Comparison of ENCODE assay signal across 9 mouse cellular contexts in the genomic region with DNA sequence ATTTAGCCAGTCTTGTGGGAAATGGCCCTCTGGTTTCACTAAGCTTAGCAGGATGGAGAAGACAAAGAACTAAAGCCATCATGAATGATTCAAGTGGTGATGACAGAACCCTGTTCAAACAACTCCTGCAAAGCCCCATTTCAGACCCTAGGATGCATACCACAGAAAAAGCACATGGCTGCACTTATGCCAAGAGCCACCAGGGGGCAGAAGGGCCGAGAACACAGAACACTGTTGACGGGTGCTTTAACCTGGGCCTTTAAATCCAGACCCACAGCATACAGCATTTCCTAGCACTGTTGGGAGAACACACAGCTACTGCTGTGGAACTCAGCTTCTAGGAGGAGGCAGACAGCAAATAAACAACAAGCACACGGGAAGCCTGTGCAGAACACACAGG. TPM values are rescaled to one million over a fixed set of nuclear protein-coding genes. Genes with fewer than 3 reads are reported as not detected.
DNase-seq lines count a peak whose midpoint lies in the region; ATAC-seq lines count a peak whose summit lies in the region.
"Had no signal": no experiment of that assay in that cellular context is flagged by ENCODE, and none has a peak within 500 bp of the region (broad histone marks: within the 10 kb centered on the region; RNA-seq: fewer than 3 reads in every experiment).

No protein-coding gene starts in this region.

- no peak overlapping the region for H3K9ac ChIP-seq in liver, embryonic 11.5 days (ENCODE audit: low read depth, low read length)
- H3K9ac ChIP-seq: limb, embryonic 13.5 days had no signal

- DNase-seq in heart, adult 18-20 months = peak; percentile 30 to 73
- no peak for DNase-seq in heart, postnatal 25 days (ENCODE audit: low spot score)
- DNase-seq in MN1 (ENCODE audit: low spot score) = peak; percentile 56
- peak; percentile 55 to 60 for DNase-seq in cerebellum, adult 18-20 months
- DNase-seq in kidney, adult 9 months = peak; percentile 61
- peak; percentile 56 for DNase-seq in liver, embryonic 11.5 days (ENCODE audit: low spot score)
- peak; percentile 77 for DNase-seq in retina, embryonic 14.5 days (ENCODE audit: low spot score)

- WGBS in liver, embryonic 11.5 days = 26% methylated on average over 3 of the region's 3 CpGs

- H3K9me3 ChIP-seq in liver, embryonic 11.5 days (ENCODE audit: control insufficient read depth, low read length) = no peaks in the 10 kb centered on the region
- H3K9me3 ChIP-seq: limb, embryonic 13.5 days had no signal

- intact Hi-C loops in heart, postnatal 25 days (cut with DNase I) = no loop called here

- no peak overlapping the region for H3K27ac ChIP-seq in liver, embryonic 11.5 days (ENCODE audit: low read depth, low read length)
- H3K27ac ChIP-seq: limb, embryonic 13.5 days had no signal

- no peaks in the 10 kb centered on the region for H3K27me3 ChIP-seq in liver, embryonic 11.5 days (replicated peaks; ENCODE audit: control insufficient read depth, insufficient read depth, low read length)
- H3K27me3 ChIP-seq: limb, embryonic 13.5 days had no signal

- no peak overlapping the region for H3K4me2 ChIP-seq in liver, embryonic 11.5 days
- H3K4me2 ChIP-seq: limb, embryonic 13.5 days had no signal

- peaks cover 37% of the 10 kb centered on the region for H3K36me3 ChIP-seq in liver, embryonic 11.5 days (ENCODE audit: control insufficient read depth, insufficient read depth, low read length)

- no peaks in the 10 kb centered on the region for H3K4me1 ChIP-seq in liver, embryonic 11.5 days (replicated peaks; ENCODE audit: control insufficient read depth, insufficient read depth, low read length)
- H3K4me1 ChIP-seq: limb, embryonic 13.5 days had no signal

- H3K4me3 ChIP-seq in liver, embryonic 11.5 days (ENCODE audit: low read depth, low read length) = no peak overlapping the region
- H3K4me3 ChIP-seq: limb, embryonic 13.5 days had no signal

- peak; percentile 87 for ATAC-seq in frontal cortex, adult (ENCODE audit: low TSS enrichment)
- ATAC-seq in liver, embryonic 11.5 days (replicated peaks; ENCODE audit: low FRiP score) = peak; percentile 74

RNA-seq across cellular contexts. Expression of a gene that starts 27.6 kb away (rescaled TPM):
- 10 to 100 TPM in 1 of 2 experiments, 1 to 10 TPM in 1; 9.7 to 10.6 TPM for total RNA-seq in heart, adult 18-20 months (2021)
- total RNA-seq in heart, postnatal 25 days (2021) = 10 to 100 TPM; 24.8 to 30.8 TPM
- 22.7 and 23.8 TPM in 2 replicates for polyA plus RNA-seq in liver, embryonic 11.5 days (2014; fragmentation: Nextera tagmentation; extraction: Ambion mirVana)
